Mouse (Mus musculus): ENCODE measurements at regions not wholly inside any gene's neighbourhood (a gene's known extent, or its start where the extent isn't known, plus 50 kb on each side); places are given as distances from the start of the nearest gene placed in this dataset.
A peak's percentile ranks its signal among the peaks of the same experiment; 100 is the strongest.

DNA sequence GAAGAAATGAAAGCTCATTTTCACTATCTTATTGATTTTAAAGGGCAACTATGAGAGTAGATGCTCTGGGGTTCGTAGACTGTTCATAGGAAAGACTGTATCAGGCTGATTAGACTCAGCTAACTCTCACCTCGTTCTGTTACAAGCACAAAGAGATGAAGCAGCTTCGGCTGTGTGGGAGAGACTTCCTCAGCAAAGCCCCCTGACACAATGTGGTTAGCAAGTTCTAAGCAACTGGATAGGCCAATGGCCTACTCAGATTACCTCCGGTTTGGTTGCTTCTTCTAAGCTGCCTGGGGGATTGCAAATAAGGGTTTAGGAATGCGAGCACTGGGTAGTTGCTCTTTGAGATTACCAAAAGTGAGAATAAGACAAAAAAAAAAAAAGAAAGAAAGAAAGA is 146.4 kb upstream of the Elac2 start:
- peaks cover 7 to 14% of the 10 kb centered on the region in 2 experiments for H3K4me1 ChIP-seq (replicated peaks; ENCODE audit: control insufficient read depth in 2 of 2, insufficient read depth in 2 of 2, low read length in 1 of 2)
- H3K9ac ChIP-seq (replicated peaks), result no peak overlapping the region
- H3K27me3 ChIP-seq (ENCODE audit: control insufficient read depth, insufficient read depth, low read length), result no peaks in the 10 kb centered on the region
- no peaks in the 10 kb centered on the region for H3K9me3 ChIP-seq (ENCODE audit: control insufficient read depth, low read length)
- no peak overlapping the region for H3K4me2 ChIP-seq (ENCODE audit: low read depth)
- WGBS (ENCODE audit: insufficient replicate concordance), result 19% methylated on average over 5 of the region's 5 CpGs
- DNase-seq (ENCODE audit: low read depth in 3 of 3, low spot score in 3 of 3) (no peak), ATAC-seq (ENCODE audit: insufficient read depth) (no peak)
- TF ChIP-seq CTCF (IDR thresholded peaks at IDR 0.05; ENCODE audit: low read depth), result no peak
- no peak for TF ChIP-seq EP300 (IDR thresholded peaks at IDR 0.05; ENCODE audit: low read depth)
- no peak overlapping the region for H3K27ac ChIP-seq
- no peaks in the 10 kb centered on the region for H3K36me3 ChIP-seq (replicated peaks; ENCODE audit: control insufficient read depth, insufficient read depth, low read depth)
- no peak overlapping the region for H3K4me3 ChIP-seq (ENCODE audit: insufficient read depth in 1 of 2, low read depth in 2 of 2, low read length in 2 of 2)

- DNase-seq (ENCODE audit: low read depth in 3 of 3, low spot score in 3 of 3), result no peak
- Histone ChIP-seq H3K9me3 (ENCODE audit: control insufficient read depth, low read length) (no peaks in the 10 kb centered on the region), H3K27ac (no peak overlapping the region), H3K9ac (replicated peaks) (no peak overlapping the region), H3K4me2 (ENCODE audit: low read depth) (no peak overlapping the region), H3K4me3 (ENCODE audit: insufficient read depth in 1 of 2, low read depth in 2 of 2, low read length in 2 of 2) (no peak overlapping the region), H3K4me1 (replicated peaks; ENCODE audit: control insufficient read depth in 2 of 2, insufficient read depth in 2 of 2, low read length in 1 of 2) (peaks cover 10 to 16% of the 10 kb centered on the region in 2 experiments), H3K36me3 (replicated peaks; ENCODE audit: control insufficient read depth, insufficient read depth, low read depth) (no peaks in the 10 kb centered on the region), H3K27me3 (ENCODE audit: control insufficient read depth, insufficient read depth, low read length) (no peaks in the 10 kb centered on the region)
- TF ChIP-seq EP300 (IDR thresholded peaks at IDR 0.05; ENCODE audit: low read depth) (no peak), CTCF (IDR thresholded peaks at IDR 0.05; ENCODE audit: low read depth) (no peak)
- 68% methylated on average over 3 of the region's 3 CpGs for WGBS (ENCODE audit: insufficient replicate concordance)
- no peak for ATAC-seq (ENCODE audit: insufficient read depth)
Measured at GRCm38 (mm10) chr11:64833786-64834185, 145.1 kb upstream of the Elac2 start.

- WGBS (ENCODE audit: insufficient replicate concordance), result 58% methylated on average over 8 of the region's 8 CpGs
- Histone ChIP-seq H3K36me3 (replicated peaks; ENCODE audit: control insufficient read depth, insufficient read depth, low read depth) (no peaks in the 10 kb centered on the region), H3K4me3 (ENCODE audit: insufficient read depth in 1 of 2, low read depth in 2 of 2, low read length in 2 of 2) (peak overlapping the region in 1 of 2 experiments; percentile 27; a peak in 2 of 4 replicates), H3K9me3 (ENCODE audit: control insufficient read depth, low read length) (no peaks in the 10 kb centered on the region), H3K4me1 (replicated peaks; ENCODE audit: control insufficient read depth in 2 of 2, insufficient read depth in 2 of 2, low read length in 1 of 2) (peaks cover 31 to 39% of the 10 kb centered on the region in 2 experiments), H3K27me3 (ENCODE audit: control insufficient read depth, insufficient read depth, low read length) (no peaks in the 10 kb centered on the region), H3K27ac (no peak overlapping the region), H3K4me2 (ENCODE audit: low read depth) (no peak overlapping the region; the same call in 1 of the 2 replicates), H3K9ac (replicated peaks) (no peak overlapping the region)
- no peak for ATAC-seq (ENCODE audit: insufficient read depth)
- TF ChIP-seq EP300 (IDR thresholded peaks at IDR 0.05; ENCODE audit: low read depth) (no peak), CTCF (IDR thresholded peaks at IDR 0.05; ENCODE audit: low read depth) (no peak)
- no peak for DNase-seq (ENCODE audit: low read depth in 3 of 3, low spot score in 3 of 3)
Measured at GRCm38 (mm10) chr11:64836771-64837170, 142.1 kb upstream of the Elac2 start.

GRCm38 (mm10) chr11:64841092-64841491 is 137.7 kb upstream of the Elac2 start:
- peak overlapping the region; percentile 95 for H3K27ac ChIP-seq
- peak overlapping the region; percentile 6 to 23; a peak in 1 of 4 replicates for H3K4me3 ChIP-seq (ENCODE audit: insufficient read depth in 1 of 2, low read depth in 2 of 2, low read length in 2 of 2)
- ATAC-seq (ENCODE audit: insufficient read depth) (peak; percentile 92), DNase-seq (ENCODE audit: low read depth in 3 of 3, low spot score in 3 of 3) (peak; percentile 77 to 88 (median 81))
- H3K9ac ChIP-seq (replicated peaks), result peak overlapping the region; percentile 51
- peaks cover 48 to 52% of the 10 kb centered on the region in 2 experiments for H3K4me1 ChIP-seq (replicated peaks; ENCODE audit: control insufficient read depth in 2 of 2, insufficient read depth in 2 of 2, low read length in 1 of 2)
- peak overlapping the region; percentile 69 for H3K4me2 ChIP-seq (ENCODE audit: low read depth)
- H3K9me3 ChIP-seq (ENCODE audit: control insufficient read depth, low read length), result no peaks in the 10 kb centered on the region
- TF ChIP-seq EP300 (IDR thresholded peaks at IDR 0.05; ENCODE audit: low read depth) (peak; percentile 99), CTCF (IDR thresholded peaks at IDR 0.05; ENCODE audit: low read depth) (no peak)
- H3K27me3 ChIP-seq (ENCODE audit: control insufficient read depth, insufficient read depth, low read length), result no peaks in the 10 kb centered on the region
- 5% methylated on average over 2 of the region's 2 CpGs for WGBS (ENCODE audit: insufficient replicate concordance)
- H3K36me3 ChIP-seq (replicated peaks; ENCODE audit: control insufficient read depth, insufficient read depth, low read depth), result no peaks in the 10 kb centered on the region

- Histone ChIP-seq H3K9ac (replicated peaks) (peak overlapping the region; percentile 48), H3K36me3 (replicated peaks; ENCODE audit: control insufficient read depth, insufficient read depth, low read depth) (no peaks in the 10 kb centered on the region), H3K4me1 (replicated peaks; ENCODE audit: control insufficient read depth in 2 of 2, insufficient read depth in 2 of 2, low read length in 1 of 2) (peaks cover 39 to 44% of the 10 kb centered on the region in 2 experiments), H3K4me2 (ENCODE audit: low read depth) (peak overlapping the region; percentile 63), H3K27ac (peak overlapping the region; percentile 87), H3K4me3 (ENCODE audit: insufficient read depth in 1 of 2, low read depth in 2 of 2, low read length in 2 of 2) (peak overlapping the region; percentile 44 to 61), H3K27me3 (ENCODE audit: control insufficient read depth, insufficient read depth, low read length) (no peaks in the 10 kb centered on the region), H3K9me3 (ENCODE audit: control insufficient read depth, low read length) (no peaks in the 10 kb centered on the region)
- DNase-seq (ENCODE audit: low read depth in 3 of 3, low spot score in 3 of 3) (peak; percentile 42 to 54 (median 47)), ATAC-seq (ENCODE audit: insufficient read depth) (peak; percentile 70)
- TF ChIP-seq CTCF (IDR thresholded peaks at IDR 0.05; ENCODE audit: low read depth) (no peak), EP300 (IDR thresholded peaks at IDR 0.05; ENCODE audit: low read depth) (peak; percentile 58; the same call in 1 of the 2 replicates)
- 70% methylated on average over 18 of the region's 18 CpGs for WGBS (ENCODE audit: insufficient replicate concordance)
Measured at GRCm38 (mm10) chr11:64842775-64843530, 135.9 kb upstream of the Elac2 start.
